Comparison of ENCODE assay signal across 24 mouse cellular contexts in the genomic region with DNA sequence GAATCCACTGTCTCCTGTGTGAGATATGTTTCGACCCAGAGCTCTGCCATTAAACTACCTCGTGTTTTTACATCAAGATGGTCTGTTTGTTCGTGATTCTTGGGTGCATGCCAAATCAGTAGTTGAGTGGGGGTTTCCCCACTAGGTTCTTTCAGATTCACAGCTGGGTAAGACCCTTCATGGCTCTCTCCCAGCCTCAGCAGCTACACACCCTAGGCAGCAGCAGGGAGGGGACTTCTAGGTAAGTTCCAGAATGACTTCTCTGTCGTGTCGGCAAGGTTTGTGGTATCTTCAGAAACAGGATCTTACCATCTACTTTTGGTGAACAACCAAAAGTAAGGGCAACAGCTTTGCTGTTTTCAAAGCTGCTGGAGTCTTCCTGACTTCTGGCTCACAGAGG.
"Had no signal": no experiment of that assay in that cellular context is flagged by ENCODE, and none has a peak within 500 bp of the region (broad histone marks: within the 10 kb centered on the region; RNA-seq: fewer than 3 reads in every experiment).

No protein-coding gene starts in this region.

- H3K27ac ChIP-seq: embryonic facial prominence, embryonic 10.5 days; embryonic facial prominence, embryonic 12.5 days; embryonic facial prominence, embryonic 13.5 days; embryonic facial prominence, embryonic 15.5 days; forebrain, embryonic 10.5 days; forebrain, embryonic 12.5 days; forebrain, embryonic 13.5 days; forebrain, embryonic 15.5 days; gastrocnemius, adult 2 months; heart, adult 2 months; heart, embryonic 10.5 days had no signal

- H3K4me3 ChIP-seq: embryonic facial prominence, embryonic 10.5 days; embryonic facial prominence, embryonic 12.5 days; embryonic facial prominence, embryonic 13.5 days; embryonic facial prominence, embryonic 15.5 days; erythroblast, embryonic 14.5 days; forebrain, embryonic 10.5 days; forebrain, embryonic 12.5 days; forebrain, embryonic 13.5 days; forebrain, embryonic 15.5 days; gastrocnemius, adult 2 months; heart, adult 2 months; heart, embryonic 10.5 days had no signal

- H3K36me3 ChIP-seq: embryonic facial prominence, embryonic 10.5 days; embryonic facial prominence, embryonic 12.5 days; embryonic facial prominence, embryonic 13.5 days; embryonic facial prominence, embryonic 15.5 days; forebrain, embryonic 10.5 days; forebrain, embryonic 12.5 days; forebrain, embryonic 15.5 days; heart, embryonic 10.5 days had no signal

- H3K4me2 ChIP-seq: embryonic facial prominence, embryonic 12.5 days; embryonic facial prominence, embryonic 13.5 days; embryonic facial prominence, embryonic 15.5 days; forebrain, embryonic 12.5 days; forebrain, embryonic 13.5 days; forebrain, embryonic 15.5 days had no signal

- DNase-seq: cerebellum, adult 9-11 months; cerebellum, postnatal 10 days; cerebellum, postnatal 14 days; cerebellum, postnatal 25 days; cerebellum, postnatal 36 days; embryo, embryonic 11 days; forebrain, postnatal 0 days; gastrocnemius, adult 2 months; gastrocnemius, postnatal 10 days; gastrocnemius, postnatal 14 days; gastrocnemius, postnatal 25 days; gastrocnemius, postnatal 36 days; heart, adult 18-20 months; heart, adult 2 months had no signal

- H3K9ac ChIP-seq: embryonic facial prominence, embryonic 12.5 days; embryonic facial prominence, embryonic 13.5 days; embryonic facial prominence, embryonic 15.5 days; forebrain, embryonic 12.5 days; forebrain, embryonic 13.5 days; forebrain, embryonic 15.5 days; forebrain, postnatal 0 days had no signal

- H3K4me1 ChIP-seq: embryonic facial prominence, embryonic 10.5 days; embryonic facial prominence, embryonic 12.5 days; embryonic facial prominence, embryonic 13.5 days; embryonic facial prominence, embryonic 15.5 days; forebrain, embryonic 13.5 days; forebrain, embryonic 15.5 days had no signal

- H3K9me3 ChIP-seq: embryonic facial prominence, embryonic 10.5 days; embryonic facial prominence, embryonic 12.5 days; embryonic facial prominence, embryonic 13.5 days; embryonic facial prominence, embryonic 15.5 days; forebrain, embryonic 12.5 days; forebrain, embryonic 13.5 days; forebrain, embryonic 15.5 days; heart, embryonic 10.5 days had no signal

- H3K27me3 ChIP-seq: embryonic facial prominence, embryonic 12.5 days; embryonic facial prominence, embryonic 13.5 days; embryonic facial prominence, embryonic 15.5 days; forebrain, embryonic 12.5 days; forebrain, embryonic 13.5 days; forebrain, embryonic 15.5 days had no signal
